Mouse (Mus musculus): ENCODE results near the gene Fnbp1l. TPM values are rescaled to one million over a fixed set of nuclear protein-coding genes. Genes with fewer than 3 reads are reported as not detected.

Gene Fnbp1l
- total and polyA plus RNA-seq, 3 experiments = 7.6 to 17.4 (median 17.2) TPM

GRCm38 (mm10) chr3:122517726-122518125 is 101.8 kb downstream of the Fnbp1l start:
- H3K9ac ChIP-seq (ENCODE audit: low read depth, low read length) = no peak overlapping the region
- intact Hi-C loops (cut with DNase I) = loop anchor here (10.0 kb wide), 1 partner anchor 267 kb away; no protein-coding TSS in a partner anchor
- no peak overlapping the region for H3K27ac ChIP-seq
- WGBS = 63% methylated on average over 4 of the region's 4 CpGs
- H3K36me3 ChIP-seq (ENCODE audit: control insufficient read depth, insufficient read depth, low read length) = no peaks in the 10 kb centered on the region
- no peak overlapping the region for H3K4me3 ChIP-seq
- no peaks in the 10 kb centered on the region for H3K79me2 ChIP-seq (replicated peaks; ENCODE audit: control insufficient read depth, insufficient read depth, low read length)
- H3K27me3 ChIP-seq (ENCODE audit: control insufficient read depth, insufficient read depth, low read length) = no peaks in the 10 kb centered on the region
- TF ChIP-seq POLR2A (IDR thresholded peaks at IDR 0.05; ENCODE audit: insufficient read depth, low read depth, low read length) (no peak), EP300 (IDR thresholded peaks at IDR 0.05; ENCODE audit: insufficient read depth, low read depth, low read length) (no peak), CTCF (IDR thresholded peaks at IDR 0.05) (no peak)
- no peaks in the 10 kb centered on the region for H3K4me1 ChIP-seq (ENCODE audit: control insufficient read depth, insufficient read depth, low read length)
- DNase-seq = no peak

- H3K27me3 ChIP-seq (ENCODE audit: control insufficient read depth, insufficient read depth, low read length) = no peaks in the 10 kb centered on the region
- WGBS = 53% methylated on average over 3 of the region's 3 CpGs
- H3K79me2 ChIP-seq (replicated peaks; ENCODE audit: control insufficient read depth, insufficient read depth, low read length) = no peaks in the 10 kb centered on the region
- no peaks in the 10 kb centered on the region for H3K4me1 ChIP-seq (ENCODE audit: control insufficient read depth, insufficient read depth, low read length)
- no peak for DNase-seq
- no peaks in the 10 kb centered on the region for H3K36me3 ChIP-seq (ENCODE audit: control insufficient read depth, insufficient read depth, low read length)
- TF ChIP-seq POLR2A (IDR thresholded peaks at IDR 0.05; ENCODE audit: insufficient read depth, low read depth, low read length) (no peak), EP300 (IDR thresholded peaks at IDR 0.05; ENCODE audit: insufficient read depth, low read depth, low read length) (no peak), CTCF (IDR thresholded peaks at IDR 0.05) (no peak)
- H3K9ac ChIP-seq (ENCODE audit: low read depth, low read length) = no peak overlapping the region
- H3K4me3 ChIP-seq = no peak overlapping the region
- intact Hi-C loops (cut with DNase I) = loop anchor here (10.0 kb wide), 1 partner anchor 268 kb away; no protein-coding TSS in a partner anchor
- H3K27ac ChIP-seq = no peak overlapping the region
Measured at GRCm38 (mm10) chr3:122516327-122516695, 103.2 kb downstream of the Fnbp1l start.

- no peaks in the 10 kb centered on the region for H3K4me1 ChIP-seq (ENCODE audit: control insufficient read depth, insufficient read depth, low read length)
- H3K27me3 ChIP-seq (ENCODE audit: control insufficient read depth, insufficient read depth, low read length) = no peaks in the 10 kb centered on the region
- no peak overlapping the region for H3K9ac ChIP-seq (ENCODE audit: low read depth, low read length)
- no peak overlapping the region for H3K27ac ChIP-seq
- no peak for DNase-seq
- WGBS = 52% methylated on average over 6 of the region's 6 CpGs
- intact Hi-C loops (cut with DNase I) = loop anchor here (10.0 kb wide), 1 partner anchor 269 kb away; no protein-coding TSS in a partner anchor
- H3K79me2 ChIP-seq (replicated peaks; ENCODE audit: control insufficient read depth, insufficient read depth, low read length) = no peaks in the 10 kb centered on the region
- no peak overlapping the region for H3K4me3 ChIP-seq
- no peaks in the 10 kb centered on the region for H3K36me3 ChIP-seq (ENCODE audit: control insufficient read depth, insufficient read depth, low read length)
- TF ChIP-seq EP300 (IDR thresholded peaks at IDR 0.05; ENCODE audit: insufficient read depth, low read depth, low read length) (no peak), CTCF (IDR thresholded peaks at IDR 0.05) (no peak), POLR2A (IDR thresholded peaks at IDR 0.05; ENCODE audit: insufficient read depth, low read depth, low read length) (no peak)
Measured at GRCm38 (mm10) chr3:122515568-122516326, 103.8 kb downstream of the Fnbp1l start.

GRCm38 (mm10) chr3:122512725-122513375 is 106.7 kb downstream of the Fnbp1l start:
- intact Hi-C loops (cut with DNase I) = loop anchor here (10.0 kb wide), 1 partner anchor 272 kb away; no protein-coding TSS in a partner anchor
- no peak overlapping the region for H3K9ac ChIP-seq (ENCODE audit: low read depth, low read length)
- no peak for TF ChIP-seq POLR2A (IDR thresholded peaks at IDR 0.05; ENCODE audit: insufficient read depth, low read depth, low read length)
- no peak for TF ChIP-seq CTCF (IDR thresholded peaks at IDR 0.05)
- TF ChIP-seq EP300 (IDR thresholded peaks at IDR 0.05; ENCODE audit: insufficient read depth, low read depth, low read length) = no peak
- no peak for DNase-seq
- WGBS = 90% methylated on average over 16 of the region's 16 CpGs
- peaks cover 9% of the 10 kb centered on the region for H3K4me1 ChIP-seq (ENCODE audit: control insufficient read depth, insufficient read depth, low read length)
- no peaks in the 10 kb centered on the region for H3K79me2 ChIP-seq (replicated peaks; ENCODE audit: control insufficient read depth, insufficient read depth, low read length)
- no peaks in the 10 kb centered on the region for H3K27me3 ChIP-seq (ENCODE audit: control insufficient read depth, insufficient read depth, low read length)
- no peak overlapping the region for H3K4me3 ChIP-seq
- H3K27ac ChIP-seq = no peak overlapping the region
- H3K36me3 ChIP-seq (ENCODE audit: control insufficient read depth, insufficient read depth, low read length) = no peaks in the 10 kb centered on the region

- no peak overlapping the region for H3K9ac ChIP-seq (ENCODE audit: low read depth, low read length)
- H3K36me3 ChIP-seq (ENCODE audit: control insufficient read depth, insufficient read depth, low read length) = no peaks in the 10 kb centered on the region
- H3K27me3 ChIP-seq (ENCODE audit: control insufficient read depth, insufficient read depth, low read length) = no peaks in the 10 kb centered on the region
- no peak for DNase-seq
- intact Hi-C loops (cut with DNase I) = loop anchor here (10.0 kb wide), 1 partner anchor 273 kb away; no protein-coding TSS in a partner anchor
- WGBS = 78% methylated on average over 14 of the region's 14 CpGs
- H3K27ac ChIP-seq = peak overlapping the region; percentile 47; the same call in 1 of the 2 replicates
- TF ChIP-seq EP300 (IDR thresholded peaks at IDR 0.05; ENCODE audit: insufficient read depth, low read depth, low read length) = no peak
- no peak for TF ChIP-seq POLR2A (IDR thresholded peaks at IDR 0.05; ENCODE audit: insufficient read depth, low read depth, low read length)
- TF ChIP-seq CTCF (IDR thresholded peaks at IDR 0.05) = no peak
- no peaks in the 10 kb centered on the region for H3K79me2 ChIP-seq (replicated peaks; ENCODE audit: control insufficient read depth, insufficient read depth, low read length)
- peaks cover 9% of the 10 kb centered on the region for H3K4me1 ChIP-seq (ENCODE audit: control insufficient read depth, insufficient read depth, low read length)
- no peak overlapping the region for H3K4me3 ChIP-seq
Measured at GRCm38 (mm10) chr3:122511721-122512619, 107.5 kb downstream of the Fnbp1l start.
